Mouse (Mus musculus): ENCODE measurements around the gene Slc6a13.
"Not testable (repeated sequence)": the region's sequence is repeated elsewhere in the genome, so short reads cannot be mapped to it uniquely, and the experiment has no call there.

The Slc6a13 gene

GRCm38 (mm10) chr6:121326486-121327069 is 26.6 kb downstream of the Slc6a13 start:
- in situ Hi-C loops (cut with MboI, MseI): no loop called here

- in situ Hi-C loops (cut with MboI, MseI): no loop called here
Observed at GRCm38 (mm10) chr6:121328417-121328884, 28.4 kb downstream of the Slc6a13 start.

GRCm38 (mm10) chr6:121329848-121330508 is 30.0 kb downstream of the Slc6a13 start:
- in situ Hi-C loops (cut with MboI, MseI): loop anchor here (10.0 kb wide), 1 partner anchor 145 kb away; the partner anchor contains the start of gene Pex26

GRCm38 (mm10) chr6:121335841-121336240 is 35.8 kb downstream of the Slc6a13 start:
- in situ Hi-C loops (cut with MboI, MseI): loop anchor here (5.0 to 10.0 kb wide), 2 partner anchors 151 to 196 kb away; partner anchors contain the start of gene Pex26

- in situ Hi-C loops (cut with MboI, MseI): loop anchor here (5.0 to 10.0 kb wide), 2 partner anchors 152 to 196 kb away; partner anchors contain the start of gene Pex26
Observed at GRCm38 (mm10) chr6:121336558-121336957, 36.5 kb downstream of the Slc6a13 start.

- in situ Hi-C loops (cut with MboI, MseI): loop anchor here (5.0 to 10.0 kb wide), 2 partner anchors 152 to 195 kb away; partner anchors contain the start of gene Pex26
Observed at GRCm38 (mm10) chr6:121337229-121337628, 37.2 kb downstream of the Slc6a13 start.

GRCm38 (mm10) chr6:121337770-121338518 is 37.9 kb downstream of the Slc6a13 start:
- in situ Hi-C loops (cut with MboI, MseI): loop anchor here (5.0 to 10.0 kb wide), 2 partner anchors 153 to 194 kb away; partner anchors contain the start of gene Pex26

- in situ Hi-C loops (cut with MboI, MseI): loop anchor here (5.0 to 10.0 kb wide), 2 partner anchors 154 to 194 kb away; partner anchors contain the start of gene Pex26
Observed at GRCm38 (mm10) chr6:121338519-121338896, 38.5 kb downstream of the Slc6a13 start.

- in situ Hi-C loops (cut with MboI, MseI): no loop called here
Observed at GRCm38 (mm10) chr6:121341650-121342049, 41.6 kb downstream of the Slc6a13 start.

- in situ Hi-C loops (cut with MboI, MseI): no loop called here
Observed at GRCm38 (mm10) chr6:121343026-121343770, 43.2 kb downstream of the Slc6a13 start, which contains the start of gene Slc6a12. Slc6a12 (plus strand) TSS chr6:121343076.

- in situ Hi-C loops (cut with MboI, MseI): no loop called here
Observed at GRCm38 (mm10) chr6:121343771-121344123, 43.7 kb downstream of the Slc6a13 start.

GRCm38 (mm10) chr6:121344329-121344728 is 44.3 kb downstream of the Slc6a13 start:
- in situ Hi-C loops (cut with MboI, MseI): no loop called here

GRCm38 (mm10) chr6:121346428-121346827 is 46.4 kb downstream of the Slc6a13 start:
- in situ Hi-C loops (cut with MboI, MseI): no loop called here

- in situ Hi-C loops (cut with MboI, MseI): no loop called here
Observed at GRCm38 (mm10) chr6:121352276-121352675, 52.2 kb downstream of the Slc6a13 start.

GRCm38 (mm10) chr6:121356041-121356440 is 56.0 kb downstream of the Slc6a13 start:
- in situ Hi-C loops (cut with MboI, MseI): no loop called here

- in situ Hi-C loops (cut with MboI, MseI): no loop called here
Observed at GRCm38 (mm10) chr6:121357232-121357631, 57.2 kb downstream of the Slc6a13 start.

GRCm38 (mm10) chr6:121363061-121363460 is 63.0 kb downstream of the Slc6a13 start:
- in situ Hi-C loops (cut with MboI, MseI): no loop called here

GRCm38 (mm10) chr6:121363956-121364355 is 63.9 kb downstream of the Slc6a13 start:
- in situ Hi-C loops (cut with MboI, MseI): no loop called here

GRCm38 (mm10) chr6:121366537-121366936 is 66.5 kb downstream of the Slc6a13 start:
- in situ Hi-C loops (cut with MboI, MseI): not testable (repeated sequence)

GRCm38 (mm10) chr6:121367099-121367498 is 67.1 kb downstream of the Slc6a13 start:
- in situ Hi-C loops (cut with MboI, MseI): no loop called here

All from T-helper 1 cell (primary cell).